Mouse (Mus musculus): ENCODE measurements around the gene Ifnl3.

DNA sequence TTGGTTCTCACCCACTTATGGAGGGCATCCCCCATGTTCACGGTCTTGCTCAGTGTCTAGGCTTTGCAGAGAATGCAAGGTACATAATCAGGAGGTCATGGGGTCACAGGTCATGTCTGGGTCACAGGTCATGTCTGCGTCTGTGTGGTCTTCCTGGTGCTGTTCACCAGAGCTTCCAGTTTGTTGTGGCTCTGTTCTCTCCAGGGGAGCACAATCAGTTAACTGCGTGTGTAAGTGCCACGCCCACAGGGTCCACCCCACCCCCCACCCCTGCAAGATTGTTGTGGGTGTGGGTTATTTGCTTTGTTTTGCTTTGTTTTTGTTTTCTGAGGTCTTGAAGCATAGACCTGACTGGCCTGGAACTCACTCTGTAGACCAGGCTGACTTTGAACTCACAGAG, 38.4 kb upstream of the Ifnl3 start:
- TF ChIP-seq POLR2A (IDR thresholded peaks at IDR 0.05; ENCODE audit: control insufficient read depth in 1 of 2, insufficient read depth in 1 of 2, low read depth in 1 of 2, low read length in 2 of 2, poor library complexity in 1 of 2): no peak
- TF ChIP-seq GATA1 (IDR thresholded peaks at IDR 0.05; ENCODE audit: low read depth, low read length): no peak
- TF ChIP-seq RCOR1 (IDR thresholded peaks at IDR 0.05; ENCODE audit: low read depth, low read length): no peak
- no peak for TF ChIP-seq CHD1 (IDR thresholded peaks at IDR 0.05; ENCODE audit: low read depth, low read length)

Measured in MEL (cell line).